Mouse (Mus musculus) midbrain, embryonic 11.5 days (tissue): ENCODE measurements around the gene Syce1l. TPM values are rescaled to one million over a fixed set of nuclear protein-coding genes. Genes with fewer than 3 reads are reported as not detected.
A peak's percentile ranks its signal among the peaks of the same experiment; 100 is the strongest.

ENCODE experiments used
- ATAC-seq: fragments of 200-750 bp; cut with Nextera tagmentation; 2 replicates; pipeline ENCODE4 v1.8.0; 2017; ENCODE audit warnings: moderate TSS enrichment, moderate library complexity; ENCODE audit not compliant: low FRiP score
- DNase-seq: peaks from one replicate; pipeline ENCODE4 v3.0.0; 2015; ENCODE audit warnings: low spot score; ENCODE audit errors: missing footprints
- H3K27ac ChIP-seq: fragments of 300-500 bp; sonication (generic); 2 replicates; pipeline ENCODE4 v1.5.1; 2014; ENCODE audit warnings: low read depth, low read length
- H3K27me3 ChIP-seq: fragments of 300-500 bp; sonication (generic); 2 replicates; pipeline ENCODE4 v1.6.1; 2014; ENCODE audit warnings: mild to moderate bottlenecking, low read length, moderate library complexity, mixed read lengths; ENCODE audit not compliant: control insufficient read depth, insufficient read depth
- H3K36me3 ChIP-seq: fragments of 300-500 bp; sonication (generic); 2 replicates; pipeline ENCODE4 v1.6.1; 2014; ENCODE audit warnings: mild to moderate bottlenecking, low read length, moderate library complexity, mixed read lengths; ENCODE audit not compliant: control insufficient read depth, insufficient read depth
- H3K4me1 ChIP-seq: fragments of 300-500 bp; sonication (generic); 2 replicates; pipeline ENCODE4 v1.6.1; 2014; ENCODE audit warnings: low read length; ENCODE audit not compliant: control insufficient read depth, insufficient read depth
- H3K4me2 ChIP-seq: fragments of 300-500 bp; sonication (generic); 2 replicates; pipeline ENCODE4 v1.6.1; 2014; ENCODE audit warnings: mild to moderate bottlenecking, moderate library complexity
- H3K4me3 ChIP-seq: fragments of 300-500 bp; sonication (generic); 2 replicates; pipeline ENCODE4 v1.5.1; 2014; ENCODE audit warnings: low read depth, low read length
- H3K9ac ChIP-seq: fragments of 300-500 bp; sonication (generic); 2 replicates; pipeline ENCODE4 v1.6.1; 2014; ENCODE audit warnings: low read length
- H3K9me3 ChIP-seq: fragments of 300-500 bp; sonication (generic); 2 replicates; pipeline ENCODE4 v1.6.1; 2016; ENCODE audit warnings: low read length; ENCODE audit not compliant: control insufficient read depth
- WGBS: fragments of 180-500 bp; shearing (Covaris S2); extraction: QIAGEN DNeasy Blood & Tissue Kit; methylation state at CpG from one replicate; pipeline ENCODE4 v1.1.7; 2014; 5-methylcytosine and 5-hydroxymethylcytosine counted together
- polyA plus RNA-seq: library from polyadenylated mRNA; unstranded; fragments of >200 nt; fragmentation: Nextera tagmentation; extraction: Ambion mirVana; gene quantifications from 2 replicates; pipeline ENCODE4 v1.2.1, GENCODE M21; 2014

The Syce1l gene
- polyA plus RNA-seq, 1 experiment from 2014 or later, result not detected

- H3K9me3 ChIP-seq, result no peaks in the 10 kb centered on the region; the same call in 1 of the 2 replicates
- no peaks in the 10 kb centered on the region for H3K4me1 ChIP-seq
- WGBS, result 87% methylated on average over 17 of the region's 17 CpGs
- ATAC-seq, result no peak
- no peak overlapping the region for H3K9ac ChIP-seq
- no peak for DNase-seq
- no peaks in the 10 kb centered on the region for H3K27me3 ChIP-seq
- no peak overlapping the region for H3K4me3 ChIP-seq
- H3K27ac ChIP-seq, result no peak overlapping the region
- no peak overlapping the region for H3K4me2 ChIP-seq
- no peaks in the 10 kb centered on the region for H3K36me3 ChIP-seq
These were observed 45.0 kb downstream of the Syce1l start for GRCm38 (mm10) chr8:113687889-113688542.

GRCm38 (mm10) chr8:113688543-113688915 lies 45.5 kb downstream of the Syce1l start:
- Histone ChIP-seq H3K9ac (no peak overlapping the region), H3K9me3 (no peaks in the 10 kb centered on the region; the same call in 1 of the 2 replicates), H3K4me2 (no peak overlapping the region), H3K27ac (no peak overlapping the region), H3K4me3 (no peak overlapping the region), H3K27me3 (no peaks in the 10 kb centered on the region), H3K36me3 (no peaks in the 10 kb centered on the region), H3K4me1 (no peaks in the 10 kb centered on the region)
- no peak for ATAC-seq
- DNase-seq, result no peak
- WGBS, result 91% methylated on average over 8 of the region's 8 CpGs

- Histone ChIP-seq H3K9me3 (no peaks in the 10 kb centered on the region), H3K9ac (no peak overlapping the region), H3K27me3 (no peaks in the 10 kb centered on the region), H3K36me3 (no peaks in the 10 kb centered on the region), H3K4me3 (no peak overlapping the region), H3K4me1 (no peaks in the 10 kb centered on the region), H3K4me2 (no peak overlapping the region), H3K27ac (no peak overlapping the region)
- WGBS, result 85% methylated on average over 14 of the region's 14 CpGs
- DNase-seq (no peak), ATAC-seq (no peak)
These were observed 48.8 kb downstream of the Syce1l start for GRCm38 (mm10) chr8:113691622-113692343.

GRCm38 (mm10) chr8:113704968-113705367 lies 62.0 kb downstream of the Syce1l start:
- Histone ChIP-seq H3K27ac (no peak overlapping the region), H3K4me1 (peaks cover 3% of the 10 kb centered on the region; the same call in 1 of the 2 replicates), H3K9me3 (no peaks in the 10 kb centered on the region), H3K27me3 (no peaks in the 10 kb centered on the region), H3K9ac (no peak overlapping the region), H3K4me3 (no peak overlapping the region), H3K36me3 (no peaks in the 10 kb centered on the region), H3K4me2 (no peak overlapping the region)
- ATAC-seq (peak; percentile 68; the same call in 1 of the 2 replicates), DNase-seq (no peak)
- 69% methylated on average over 7 of the region's 7 CpGs for WGBS

Other genes with a start within 250 kb of the Syce1l start
- 10.9 and 11.2 TPM in 2 replicates for gene Mon1b, start 7.6 kb upstream of the Syce1l start, polyA plus RNA-seq
- gene Adamts18, start 205.5 kb downstream of the Syce1l start, polyA plus RNA-seq, result 0.50 and 0.68 TPM in 2 replicates